Mouse (Mus musculus) myocyte (in vitro differentiated cells): ENCODE measurements around the gene Smim26.

Experiments used
- CEBPB ChIP-seq: IDR thresholded peaks from 2 replicates; pipeline ENCODE4 v1.6.1; 2011; ENCODE audit warnings: mild to moderate bottlenecking, moderate library complexity; ENCODE audit not compliant: poor library complexity, insufficient read depth, severe bottlenecking
- E2F4 ChIP-seq: IDR thresholded peaks from one replicate; pipeline ENCODE4 v1.6.1; 2011; ENCODE audit warnings: mild to moderate bottlenecking, control low read depth, moderate library complexity; ENCODE audit not compliant: insufficient read depth
- MAX ChIP-seq: IDR thresholded peaks from one replicate; pipeline ENCODE4 v1.6.1; 2011; ENCODE audit warnings: low read depth, mild to moderate bottlenecking, control low read depth
- MYOD1 ChIP-seq, 3 experiments: IDR thresholded peaks; one replicate each; pipeline ENCODE4 v1.6.1; 2011; ENCODE audit warnings: control low read depth in 2 of 3, low read depth in 2 of 3, mild to moderate bottlenecking in 2 of 3, moderate library complexity in 1 of 3; ENCODE audit not compliant: insufficient read length in 2 of 3, control insufficient read depth in 1 of 3
- MYOG ChIP-seq, 3 experiments: IDR thresholded peaks; one replicate each; pipeline ENCODE4 v1.6.1; 2011; ENCODE audit warnings: control low read depth in 2 of 3, low read depth in 2 of 3, mild to moderate bottlenecking in 2 of 3; ENCODE audit not compliant: insufficient read length in 2 of 3, control insufficient read depth in 1 of 3, insufficient read depth in 1 of 3
- POLR2A ChIP-seq: IDR thresholded peaks from one replicate; pipeline ENCODE4 v1.6.1; 2011; ENCODE audit warnings: low read depth, mild to moderate bottlenecking, control low read depth, moderate library complexity; ENCODE audit not compliant: insufficient read length
- SRF ChIP-seq: IDR thresholded peaks from one replicate; pipeline ENCODE4 v1.6.1; 2011; ENCODE audit warnings: low read depth; ENCODE audit not compliant: control insufficient read depth, insufficient read length
- TCF12 ChIP-seq: IDR thresholded peaks from one replicate; pipeline ENCODE4 v1.6.1; 2011; ENCODE audit warnings: mild to moderate bottlenecking, control low read depth; ENCODE audit not compliant: poor library complexity, insufficient read depth, severe bottlenecking
- TCF3 ChIP-seq: IDR thresholded peaks from one replicate; pipeline ENCODE4 v1.6.1; 2011; ENCODE audit warnings: low read depth, control low read depth; ENCODE audit not compliant: insufficient read length
- USF1 ChIP-seq: IDR thresholded peaks from one replicate; pipeline ENCODE4 v1.6.1; 2011; ENCODE audit warnings: low read depth, mild to moderate bottlenecking, control low read depth, moderate library complexity

GRCm38 (mm10) chr2:144617074-144617874 is 23.4 kb downstream of the Smim26 start:
- no peak for TF ChIP-seq POLR2A
- no peak for TF ChIP-seq CEBPB
- TF ChIP-seq MYOD1 (IDR thresholded peaks at IDR 0.05; ENCODE audit: control insufficient read depth in 1 of 3, insufficient read length in 2 of 3, low read depth in 2 of 3) = no peak
- TF ChIP-seq MAX = no peak
- TF ChIP-seq USF1 = no peak
- no peak for TF ChIP-seq TCF3
- no peak for TF ChIP-seq MYOG (IDR thresholded peaks at IDR 0.05; ENCODE audit: control insufficient read depth in 1 of 3, insufficient read depth in 1 of 3, insufficient read length in 2 of 3, low read depth in 2 of 3)
- TF ChIP-seq E2F4 = no peak
- no peak for TF ChIP-seq SRF
- no peak for TF ChIP-seq TCF12
